Mouse (Mus musculus): ENCODE results near the gene Kng1.
A peak's percentile ranks its signal among the peaks of the same experiment; 100 is the strongest.

The Kng1 gene

GRCm38 (mm10) chr16:23114339-23115171 is 56.9 kb downstream of the Kng1 start:
- DNase-seq (ENCODE audit: low read depth), result no peak

DNA sequence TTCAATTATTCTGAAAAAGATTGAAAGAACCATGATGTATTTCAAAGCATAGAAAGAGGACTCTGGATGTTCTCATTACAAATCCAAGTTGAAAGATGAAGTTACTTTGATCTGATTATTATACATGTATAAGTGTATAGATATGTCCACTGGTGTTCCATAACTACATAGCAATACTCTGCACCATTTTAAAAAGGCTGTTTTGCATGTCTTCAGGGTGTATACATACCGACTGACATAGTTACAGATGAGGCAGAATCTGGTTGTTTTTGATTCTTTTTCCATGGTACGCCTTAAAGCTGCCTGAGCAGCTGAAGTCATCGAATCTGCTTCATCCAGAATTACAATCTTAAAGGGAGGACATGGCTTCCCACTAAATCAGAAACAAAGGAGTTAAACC is 57.8 kb downstream of the Kng1 start:
- no peak for DNase-seq (ENCODE audit: low read depth)

DNA sequence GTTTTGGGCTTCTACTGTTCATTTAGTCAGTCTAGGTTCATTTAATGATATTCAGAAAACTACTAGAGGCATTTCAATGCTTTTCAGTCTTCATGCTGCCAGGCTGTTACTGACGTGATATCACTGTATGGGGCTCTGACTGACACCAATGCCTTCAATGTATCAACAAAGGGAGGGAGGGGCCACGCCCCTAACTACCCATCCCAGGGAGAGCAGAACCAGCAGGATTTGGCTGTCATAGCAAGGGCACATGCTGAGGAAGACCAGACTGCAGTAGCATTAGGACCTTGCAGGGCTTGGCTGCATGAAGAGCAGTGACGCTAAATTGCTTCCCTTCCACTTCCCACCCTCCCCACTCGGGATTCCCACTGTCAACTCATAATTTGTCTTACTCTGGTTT is 59.5 kb downstream of the Kng1 start:
- no peak for DNase-seq (ENCODE audit: low read depth)

- DNase-seq (ENCODE audit: low read depth), result no peak
Measured at GRCm38 (mm10) chr16:23122446-23122845, 64.8 kb downstream of the Kng1 start.

DNA sequence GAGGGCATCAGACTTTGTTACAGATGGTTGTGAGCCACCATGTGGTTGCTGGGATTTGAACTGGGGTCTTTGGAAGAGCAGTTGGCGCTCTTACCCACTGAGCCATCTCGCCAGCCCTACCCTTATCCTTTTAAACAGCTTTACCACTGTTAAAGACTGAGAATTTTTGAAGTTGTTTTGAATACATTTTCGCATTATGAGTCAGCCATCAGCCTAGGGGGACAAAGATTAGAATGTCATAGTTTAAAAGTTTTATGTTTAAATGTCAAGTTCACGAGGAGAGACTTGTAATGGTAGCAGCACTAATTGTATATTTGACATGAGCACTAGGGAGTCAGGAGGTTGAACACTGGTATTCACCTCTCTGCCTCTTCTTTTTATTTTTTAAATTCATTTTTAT is 65.4 kb downstream of the Kng1 start:
- no peak for DNase-seq (ENCODE audit: low read depth)

DNA sequence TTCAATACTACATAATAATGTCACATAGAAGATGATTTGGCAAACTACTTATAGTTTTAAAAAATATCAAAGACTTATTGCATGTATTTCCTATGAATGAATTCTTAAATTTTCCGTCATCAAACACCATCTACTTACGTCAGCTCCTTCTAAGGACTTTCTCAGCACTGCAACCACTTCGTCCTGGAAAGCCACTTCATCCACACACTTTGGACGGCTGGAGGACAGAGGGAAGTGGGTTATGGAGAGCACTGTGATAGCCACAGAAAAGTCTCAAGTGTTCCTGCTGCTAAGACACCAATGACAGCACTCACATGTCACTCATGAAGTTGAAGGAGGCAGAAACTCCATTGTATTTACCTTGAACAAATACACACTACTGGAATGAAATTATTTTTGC is 66.7 kb downstream of the Kng1 start:
- DNase-seq (ENCODE audit: low read depth), result no peak

DNA sequence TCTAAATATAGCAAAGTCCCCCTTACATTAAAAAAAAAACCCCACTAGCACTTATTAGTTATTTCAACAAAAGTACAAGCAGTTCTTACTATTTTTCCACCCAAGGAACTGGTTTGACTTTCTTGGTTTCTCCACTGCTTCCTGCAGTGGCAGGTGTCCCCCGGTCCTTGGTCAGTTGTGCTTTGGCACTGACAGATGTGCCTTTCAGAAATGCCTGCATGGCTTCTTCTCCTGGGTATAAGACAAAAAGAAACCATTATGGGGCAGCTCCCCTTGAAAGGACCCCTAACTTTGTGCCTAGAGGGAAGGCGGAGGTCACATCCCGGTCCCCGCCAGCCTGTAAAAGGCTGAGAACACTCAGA is 69.6 kb downstream of the Kng1 start:
- no peak for DNase-seq (ENCODE audit: low read depth)

- DNase-seq (ENCODE audit: low read depth), result peak; percentile 80
Measured at GRCm38 (mm10) chr16:23127673-23128375, 70.2 kb downstream of the Kng1 start, which contains the start of gene Rfc4. Gene Rfc4, minus strand, starts transcription at chr16:23127737.

GRCm38 (mm10) chr16:23130303-23130702 is 72.6 kb downstream of the Kng1 start:
- no peak for DNase-seq (ENCODE audit: low read depth)
